Comparison of ENCODE assay signal across 14 mouse cellular contexts in the genomic region with DNA sequence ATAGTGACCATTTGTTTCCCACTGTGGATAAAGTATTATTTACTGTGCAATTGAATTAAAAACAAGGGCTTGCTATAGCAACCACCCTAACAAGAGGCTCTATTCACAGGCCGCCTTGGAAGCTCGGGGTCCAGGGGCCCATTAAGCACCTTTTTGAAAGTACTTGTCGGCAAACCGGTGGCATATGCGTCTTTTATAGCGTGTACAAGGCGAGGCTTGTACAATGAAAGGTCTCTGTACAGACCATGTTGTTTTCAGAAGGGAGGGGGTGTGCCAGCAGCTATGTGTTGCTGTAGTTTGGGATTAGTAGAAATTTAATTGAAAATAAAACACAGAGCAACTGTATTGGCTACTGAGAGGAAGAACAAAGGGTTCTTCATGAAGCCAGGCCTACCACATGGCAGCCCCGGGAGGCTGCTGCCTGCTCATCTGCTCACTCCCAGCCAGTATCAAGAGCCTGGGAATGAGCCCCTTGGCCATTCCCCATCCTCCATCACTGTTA.
A peak's percentile ranks its signal among the peaks of the same experiment; 100 is the strongest.
DNase-seq lines count a peak whose midpoint lies in the region; ATAC-seq lines count a peak whose summit lies in the region.
"Had no signal": no experiment of that assay in that cellular context is flagged by ENCODE, and none has a peak within 500 bp of the region (broad histone marks: within the 10 kb centered on the region; RNA-seq: fewer than 3 reads in every experiment).

No protein-coding gene starts in this region.

- peak; percentile 63 for DNase-seq in retina, postnatal 1 day
- no peak for DNase-seq in retina, embryonic 14.5 days (ENCODE audit: low spot score)
- DNase-seq in hindbrain, embryonic 11.5 days (ENCODE audit: low spot score), result no peak
- DNase-seq in midbrain, embryonic 10.5 days (ENCODE audit: low spot score), result no peak
- DNase-seq in adrenal gland, postnatal 10 days, result no peak
- DNase-seq in gastrocnemius, postnatal 4 days (ENCODE audit: low spot score in 2 of 2), result no peak
- no peak for DNase-seq in adrenal gland, postnatal 25 days
- DNase-seq: adrenal gland, postnatal 14 days; cerebellum, adult 18-20 months; kidney, adult 18-20 months; lung, adult 2 months had no signal

- H3K4me2 ChIP-seq in hindbrain, embryonic 11.5 days (replicated peaks; ENCODE audit: low read depth, low read length), result no peak overlapping the region
- no peak overlapping the region for H3K4me2 ChIP-seq in kidney, embryonic 15.5 days
- H3K4me2 ChIP-seq: heart, embryonic 15.5 days had no signal

- H3K27ac ChIP-seq in hindbrain, embryonic 11.5 days (ENCODE audit: low read depth, low read length), result no peak overlapping the region
- peak overlapping the region; percentile 59 for H3K27ac ChIP-seq in midbrain, embryonic 10.5 days (replicated peaks)
- no peak overlapping the region for H3K27ac ChIP-seq in kidney, embryonic 15.5 days
- H3K27ac ChIP-seq: heart, embryonic 15.5 days had no signal

- no peak overlapping the region for H3K9ac ChIP-seq in hindbrain, embryonic 11.5 days (ENCODE audit: low read depth, low read length)
- no peak overlapping the region for H3K9ac ChIP-seq in kidney, embryonic 15.5 days
- H3K9ac ChIP-seq: heart, embryonic 15.5 days had no signal

- H3K4me1 ChIP-seq in hindbrain, embryonic 11.5 days (replicated peaks; ENCODE audit: control insufficient read depth, insufficient read depth, low read length), result peaks cover 16% of the 10 kb centered on the region; the same call in 1 of the 2 replicates
- H3K4me1 ChIP-seq in midbrain, embryonic 10.5 days, result peaks cover 76% of the 10 kb centered on the region
- peaks cover 30% of the 10 kb centered on the region for H3K4me1 ChIP-seq in kidney, embryonic 15.5 days

- no peaks in the 10 kb centered on the region for H3K27me3 ChIP-seq in hindbrain, embryonic 11.5 days (ENCODE audit: control insufficient read depth, insufficient read depth, low read length)
- H3K27me3 ChIP-seq in midbrain, embryonic 10.5 days (ENCODE audit: low read depth, poor library complexity, severe bottlenecking), result peaks cover 77% of the 10 kb centered on the region; the same call in 1 of the 2 replicates
- peaks cover 15% of the 10 kb centered on the region for H3K27me3 ChIP-seq in kidney, embryonic 15.5 days
- H3K27me3 ChIP-seq: heart, embryonic 15.5 days; Patski had no signal

- ATAC-seq in hindbrain, embryonic 11.5 days (ENCODE audit: low FRiP score), result peak; percentile 57
- ATAC-seq in kidney, embryonic 15.5 days (replicated peaks; ENCODE audit: low FRiP score), result no peak
- ATAC-seq: Patski had no signal

- WGBS in hindbrain, embryonic 11.5 days, result 50% methylated on average over 8 of the region's 8 CpGs
- WGBS in midbrain, embryonic 10.5 days, result 69% methylated on average over 8 of the region's 8 CpGs
- WGBS in kidney, embryonic 15.5 days, result 71% methylated on average over 8 of the region's 8 CpGs

- no peaks in the 10 kb centered on the region for H3K36me3 ChIP-seq in hindbrain, embryonic 11.5 days (ENCODE audit: control insufficient read depth, insufficient read depth, low read length)
- no peaks in the 10 kb centered on the region for H3K36me3 ChIP-seq in midbrain, embryonic 10.5 days
- no peaks in the 10 kb centered on the region for H3K36me3 ChIP-seq in kidney, embryonic 15.5 days
- H3K36me3 ChIP-seq: heart, embryonic 15.5 days had no signal

- H3K9me3 ChIP-seq in hindbrain, embryonic 11.5 days (ENCODE audit: control insufficient read depth, low read length), result no peaks in the 10 kb centered on the region
- no peaks in the 10 kb centered on the region for H3K9me3 ChIP-seq in midbrain, embryonic 10.5 days (replicated peaks)
- no peaks in the 10 kb centered on the region for H3K9me3 ChIP-seq in kidney, embryonic 15.5 days (replicated peaks)
- H3K9me3 ChIP-seq: heart, embryonic 15.5 days had no signal

- H3K4me3 ChIP-seq in hindbrain, embryonic 11.5 days (ENCODE audit: low read depth, low read length), result no peak overlapping the region
- H3K4me3 ChIP-seq in midbrain, embryonic 10.5 days, result no peak overlapping the region
- no peak overlapping the region for H3K4me3 ChIP-seq in kidney, embryonic 15.5 days (replicated peaks)
- H3K4me3 ChIP-seq: heart, embryonic 15.5 days had no signal
